Mouse (Mus musculus) G1E-ER4 (cell line): ENCODE results near the gene Hacd1. TPM values are rescaled to one million over a fixed set of nuclear protein-coding genes. Genes with fewer than 3 reads are reported as not detected.

ENCODE experiments used
- GATA1 ChIP-seq: IDR thresholded peaks from one replicate; pipeline ENCODE4 v1.8.0; 2012; ENCODE audit warnings: low read length, inconsistent platforms
- polyA plus RNA-seq: library from polyadenylated mRNA; stranded (reverse); fragments of >175 nt; gene quantifications from 2 replicates; pipeline ENCODE4 v1.2.3, GENCODE M21; 2012

Gene Hacd1
- polyA plus RNA-seq, 1 experiment: 94.3 TPM

DNA sequence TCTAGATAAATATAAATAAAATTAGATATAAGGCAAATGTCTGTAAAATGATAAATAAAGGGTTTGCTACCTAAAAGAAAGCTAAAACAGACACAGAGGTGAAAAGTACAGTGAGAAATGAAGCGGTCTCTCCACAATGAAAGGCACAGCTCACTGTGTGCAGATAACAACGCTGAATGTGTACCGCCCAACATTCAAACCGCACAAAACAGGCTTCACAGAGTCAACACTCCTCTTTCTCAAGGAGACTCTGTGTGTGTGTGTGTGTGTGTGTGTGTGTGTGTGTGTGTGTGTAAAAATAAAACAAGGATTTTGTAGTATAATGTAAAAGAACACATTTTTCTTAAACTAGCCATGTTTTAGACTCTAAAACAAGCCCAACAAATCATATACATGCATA lies 247.9 kb downstream of the Hacd1 start:
- no peak for TF ChIP-seq GATA1

- TF ChIP-seq GATA1: no peak
Measured at GRCm38 (mm10) chr2:13806120-13806519, 249.8 kb downstream of the Hacd1 start.

- no peak for TF ChIP-seq GATA1
Measured at GRCm38 (mm10) chr2:13800639-13801038, 255.3 kb downstream of the Hacd1 start.

Other genes starting within 250 kb of the Hacd1 start
- 30.9 and 37.3 TPM in 2 replicates for gene Stam, start 18.0 kb upstream of the Hacd1 start, polyA plus RNA-seq
- gene Tmem236, start 118.4 kb upstream of the Hacd1 start, polyA plus RNA-seq: not detected in 2 replicates
- not detected in 2 replicates for gene Mrc1, start 173.3 kb upstream of the Hacd1 start, polyA plus RNA-seq